Mouse (Mus musculus) stomach, postnatal 0 days (tissue): Measurements from ENCODE around the gene Tshz2. TPM values are rescaled to one million over a fixed set of nuclear protein-coding genes. Genes with fewer than 3 reads are reported as not detected.
"Not testable (repeated sequence)": the region's sequence is repeated elsewhere in the genome, so short reads cannot be mapped to it uniquely, and the experiment has no call there.

Experiments
- ATAC-seq: fragments of 200-750 bp; cut with Nextera tagmentation; 2 replicates; pipeline ENCODE4 v1.8.0; 2017; ENCODE audit not compliant: low FRiP score, low TSS enrichment
- DNase-seq: peaks from one replicate; pipeline ENCODE4 v3.0.0-alpha.2; 2016; ENCODE audit warnings: low spot score
- H3K27ac ChIP-seq: fragments of 300-500 bp; sonication (generic); replicated peaks from 2 replicates; pipeline ENCODE4 v1.5.1; 2014; ENCODE audit warnings: mild to moderate bottlenecking, control low read depth
- H3K27me3 ChIP-seq: fragments of 300-500 bp; sonication (generic); 2 replicates; pipeline ENCODE4 v1.6.1; 2014; ENCODE audit warnings: low read length; ENCODE audit not compliant: control insufficient read depth, insufficient read depth
- H3K36me3 ChIP-seq: fragments of 300-500 bp; sonication (generic); 2 replicates; pipeline ENCODE4 v1.6.1; 2014; ENCODE audit warnings: low read length, mixed read lengths; ENCODE audit not compliant: control insufficient read depth, insufficient read depth
- H3K4me1 ChIP-seq: fragments of 300-500 bp; sonication (generic); replicated peaks from 2 replicates; pipeline ENCODE4 v1.6.1; 2014; ENCODE audit warnings: antibody characterized with exemption; ENCODE audit not compliant: control insufficient read depth, insufficient read depth
- H3K4me2 ChIP-seq: fragments of 300-500 bp; sonication (generic); replicated peaks from 2 replicates; pipeline ENCODE4 v1.6.1; 2014; ENCODE audit warnings: low read depth, mild to moderate bottlenecking, control low read depth, moderate library complexity
- H3K4me3 ChIP-seq: fragments of 300-500 bp; sonication (generic); 2 replicates; pipeline ENCODE4 v1.5.1; 2014; ENCODE audit warnings: low read depth, low read length, control low read depth
- H3K9ac ChIP-seq: fragments of 300-500 bp; sonication (generic); 2 replicates; pipeline ENCODE4 v1.6.1; 2014; ENCODE audit warnings: mild to moderate bottlenecking, low read length, control low read depth, mixed read lengths
- H3K9me3 ChIP-seq: fragments of 300-500 bp; sonication (generic); 2 replicates; pipeline ENCODE4 v1.6.1; 2016; ENCODE audit warnings: low read length; ENCODE audit not compliant: control insufficient read depth
- CTCF ChIP-seq: IDR thresholded peaks from 2 replicates; pipeline ENCODE4 v1.5.1; 2016; ENCODE audit warnings: antibody characterized with exemption, low read depth, mild to moderate bottlenecking, moderate library complexity
- EP300 ChIP-seq: optimal IDR thresholded peaks from 2 replicates; pipeline ENCODE3; 2016; ENCODE audit warnings: antibody characterized with exemption
- WGBS: fragments of 180-500 bp; shearing (Covaris S2); extraction: QIAGEN DNeasy Blood & Tissue Kit; methylation state at CpG from one replicate; pipeline ENCODE4 v1.1.7; 2014; 5-methylcytosine and 5-hydroxymethylcytosine counted together
- polyA plus RNA-seq: library from polyadenylated mRNA; unstranded; fragments of >200 nt; fragmentation: Nextera tagmentation; extraction: Ambion mirVana; gene quantifications from 2 replicates; pipeline ENCODE4 v1.2.1, GENCODE M21; 2015

Tshz2 gene
- polyA plus RNA-seq, 1 experiment from 2014 or later = 6.7 TPM

DNA sequence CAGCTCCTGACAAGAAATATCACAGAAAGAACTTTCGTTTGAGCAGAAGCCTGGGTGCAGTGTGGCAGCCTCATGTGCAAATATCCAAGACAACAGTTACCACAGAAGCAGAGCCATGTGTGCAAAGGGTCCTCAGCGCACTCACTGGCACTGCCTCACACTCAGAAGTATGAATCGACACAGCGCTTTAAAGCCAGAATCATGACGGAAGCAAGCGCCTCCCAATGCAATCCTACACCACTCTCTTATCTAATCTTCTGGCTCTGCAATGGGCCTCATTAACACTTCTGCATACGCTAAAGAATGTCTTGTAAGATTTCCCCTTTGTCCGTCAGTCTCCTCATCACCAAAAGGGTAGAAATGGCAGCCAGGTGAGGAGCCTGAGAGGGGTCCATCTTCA is 133.4 kb downstream of the Tshz2 start:
- Histone ChIP-seq H3K9me3 (no peaks in the 10 kb centered on the region), H3K9ac (no peak overlapping the region), H3K27me3 (no peaks in the 10 kb centered on the region), H3K27ac (no peak overlapping the region), H3K4me3 (no peak overlapping the region), H3K4me1 (no peaks in the 10 kb centered on the region), H3K4me2 (no peak overlapping the region), H3K36me3 (no peaks in the 10 kb centered on the region)
- WGBS = 63% methylated on average over 8 of the region's 8 CpGs
- DNase-seq = peak; percentile 21
- no peak for ATAC-seq
- no peak for TF ChIP-seq CTCF
- TF ChIP-seq EP300 = no peak

- TF ChIP-seq EP300 = no peak
- TF ChIP-seq CTCF = no peak
- Histone ChIP-seq H3K9ac (no peak overlapping the region), H3K27me3 (no peaks in the 10 kb centered on the region), H3K4me3 (no peak overlapping the region), H3K4me1 (no peaks in the 10 kb centered on the region), H3K9me3 (no peaks in the 10 kb centered on the region), H3K36me3 (no peaks in the 10 kb centered on the region), H3K27ac (no peak overlapping the region), H3K4me2 (no peak overlapping the region)
- DNase-seq = no peak
- ATAC-seq = no peak
- 74% methylated on average over 3 of the region's 3 CpGs for WGBS
Observed at GRCm38 (mm10) chr2:169767281-169767680, 134.5 kb downstream of the Tshz2 start.

GRCm38 (mm10) chr2:169775078-169775477 is 142.3 kb downstream of the Tshz2 start:
- Histone ChIP-seq H3K9ac (no peak overlapping the region), H3K4me2 (no peak overlapping the region), H3K27me3 (no peaks in the 10 kb centered on the region), H3K27ac (no peak overlapping the region), H3K4me1 (no peaks in the 10 kb centered on the region), H3K4me3 (no peak overlapping the region), H3K9me3 (no peaks in the 10 kb centered on the region), H3K36me3 (no peaks in the 10 kb centered on the region)
- ATAC-seq (no peak), DNase-seq (no peak)
- TF ChIP-seq CTCF (no peak), EP300 (no peak)
- 40% methylated on average over 4 of the region's 4 CpGs for WGBS

DNA sequence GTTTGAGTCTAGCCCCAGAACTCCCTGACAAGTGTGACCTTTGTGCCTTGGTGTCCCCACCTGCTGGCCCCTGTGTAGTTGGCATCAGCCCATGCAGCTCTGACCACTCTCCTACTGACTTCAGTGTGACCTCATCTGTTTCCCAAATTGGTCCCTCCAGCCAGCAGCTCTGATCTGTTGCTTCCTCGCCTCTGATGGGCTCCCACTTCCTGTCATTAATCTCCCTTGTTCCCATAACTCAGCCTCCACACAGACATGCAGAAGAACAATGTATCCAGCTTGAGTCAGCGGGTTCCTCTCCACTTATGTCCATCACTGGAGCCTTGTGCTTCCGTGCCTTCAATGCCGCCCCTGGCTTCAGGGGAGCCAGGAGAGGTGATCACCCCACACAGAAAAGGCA is 144.4 kb downstream of the Tshz2 start:
- no peaks in the 10 kb centered on the region for H3K9me3 ChIP-seq
- no peaks in the 10 kb centered on the region for H3K4me1 ChIP-seq
- TF ChIP-seq EP300 (no peak), CTCF (no peak)
- ATAC-seq (peak; percentile 29; the same call in 1 of the 2 replicates), DNase-seq (no peak)
- no peak overlapping the region for H3K4me3 ChIP-seq
- H3K36me3 ChIP-seq = no peaks in the 10 kb centered on the region
- H3K27ac ChIP-seq = no peak overlapping the region
- 44% methylated on average over 4 of the region's 4 CpGs for WGBS
- H3K4me2 ChIP-seq = no peak overlapping the region
- H3K27me3 ChIP-seq = no peaks in the 10 kb centered on the region
- no peak overlapping the region for H3K9ac ChIP-seq

DNA sequence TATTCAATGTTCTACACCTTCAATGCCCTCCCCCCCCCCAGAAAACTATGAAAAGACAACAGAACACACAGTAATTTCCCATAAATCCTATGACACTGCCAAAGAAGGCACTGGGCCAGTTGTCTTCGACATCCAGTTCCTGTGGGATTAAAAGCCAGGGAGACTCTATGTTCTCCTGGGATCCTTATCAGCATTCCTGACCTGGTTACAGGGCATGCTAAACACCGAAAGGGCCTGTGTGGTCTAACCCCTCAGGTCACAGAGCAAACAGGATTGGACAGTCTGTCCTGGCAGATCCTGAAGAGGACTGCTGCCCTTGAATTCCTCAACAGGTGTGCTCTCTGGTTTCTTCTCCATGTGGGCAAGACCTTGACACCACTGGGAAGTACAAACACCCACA is 145.0 kb downstream of the Tshz2 start:
- Histone ChIP-seq H3K4me3 (no peak overlapping the region), H3K36me3 (no peaks in the 10 kb centered on the region), H3K9ac (no peak overlapping the region), H3K27me3 (no peaks in the 10 kb centered on the region), H3K4me1 (no peaks in the 10 kb centered on the region), H3K27ac (no peak overlapping the region), H3K9me3 (no peaks in the 10 kb centered on the region), H3K4me2 (no peak overlapping the region)
- DNase-seq (no peak), ATAC-seq (no peak)
- WGBS = 34% methylated on average over 2 of the region's 2 CpGs
- TF ChIP-seq CTCF (no peak), EP300 (no peak)

DNA sequence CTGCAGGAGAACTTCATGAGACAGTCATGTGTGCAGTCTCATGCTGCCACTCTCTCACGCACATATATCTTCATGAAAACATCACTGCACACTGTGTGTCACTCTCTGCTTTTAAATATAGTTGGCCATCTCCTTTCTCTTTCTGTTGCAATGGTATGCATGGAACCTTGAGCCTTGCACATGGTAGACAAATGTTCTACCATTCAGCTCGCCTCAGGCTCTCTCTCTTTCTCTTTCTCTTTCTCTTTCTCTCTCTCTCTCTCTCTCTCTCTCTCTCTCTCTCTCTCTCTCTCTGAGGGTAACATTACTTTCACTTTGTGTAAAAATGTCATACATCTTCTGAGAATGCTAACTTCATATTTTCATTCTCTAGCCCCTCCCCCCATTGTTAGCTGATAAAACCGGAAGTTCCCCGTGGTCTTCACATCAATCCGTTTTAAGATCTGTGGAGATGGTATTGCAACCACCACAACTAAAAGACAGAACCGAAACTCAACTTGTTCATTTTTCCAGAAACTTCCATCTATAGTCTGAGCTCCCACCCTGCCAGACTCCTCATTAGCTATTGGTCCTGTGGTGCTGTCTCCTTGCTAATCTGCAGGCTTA is 146.0 kb downstream of the Tshz2 start:
- Histone ChIP-seq H3K9me3 (no peaks in the 10 kb centered on the region), H3K4me2 (no peak overlapping the region), H3K36me3 (no peaks in the 10 kb centered on the region), H3K9ac (no peak overlapping the region), H3K4me3 (no peak overlapping the region), H3K4me1 (no peaks in the 10 kb centered on the region), H3K27ac (no peak overlapping the region), H3K27me3 (no peaks in the 10 kb centered on the region)
- no peak for DNase-seq
- WGBS = 78% methylated on average over 6 of the region's 6 CpGs
- no peak for ATAC-seq
- TF ChIP-seq CTCF (no peak), EP300 (no peak)

DNA sequence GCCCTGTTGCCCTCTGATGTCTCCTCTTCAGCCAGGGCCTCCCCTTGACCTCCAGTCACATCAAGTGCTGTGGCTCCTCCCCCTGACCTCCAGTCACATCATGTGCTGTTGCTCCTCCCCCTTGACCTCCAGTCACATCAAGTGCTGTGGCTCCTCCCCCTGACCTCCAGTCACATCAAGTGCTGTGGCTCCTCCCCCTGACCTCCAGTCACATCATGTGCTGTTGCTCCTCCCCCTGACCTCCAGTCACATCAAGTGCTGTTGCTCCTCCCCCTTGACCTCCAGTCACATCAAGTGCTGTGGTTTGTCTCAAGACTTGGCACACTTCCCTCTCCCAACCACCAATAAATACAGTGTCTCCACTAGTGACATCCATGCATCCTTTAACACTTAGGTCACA is 148.9 kb downstream of the Tshz2 start:
- H3K4me2 ChIP-seq, ATAC-seq, H3K4me3 ChIP-seq, H3K36me3 ChIP-seq, H3K9ac ChIP-seq, DNase-seq, H3K9me3 ChIP-seq, H3K4me1 ChIP-seq, H3K27ac ChIP-seq, H3K27me3 ChIP-seq: not testable (repeated sequence)
